Mouse (Mus musculus): ENCODE measurements around the gene Ciao1. TPM values are rescaled to one million over a fixed set of nuclear protein-coding genes. Genes with fewer than 3 reads are reported as not detected.
A peak's percentile ranks its signal among the peaks of the same experiment; 100 is the strongest.
"Not testable (repeated sequence)": the region's sequence is repeated elsewhere in the genome, so short reads cannot be mapped to it uniquely, and the experiment has no call there.

Ciao1 gene
- polyA plus RNA-seq, 1 experiment from 2014 or later, result 67.9 TPM

DNA sequence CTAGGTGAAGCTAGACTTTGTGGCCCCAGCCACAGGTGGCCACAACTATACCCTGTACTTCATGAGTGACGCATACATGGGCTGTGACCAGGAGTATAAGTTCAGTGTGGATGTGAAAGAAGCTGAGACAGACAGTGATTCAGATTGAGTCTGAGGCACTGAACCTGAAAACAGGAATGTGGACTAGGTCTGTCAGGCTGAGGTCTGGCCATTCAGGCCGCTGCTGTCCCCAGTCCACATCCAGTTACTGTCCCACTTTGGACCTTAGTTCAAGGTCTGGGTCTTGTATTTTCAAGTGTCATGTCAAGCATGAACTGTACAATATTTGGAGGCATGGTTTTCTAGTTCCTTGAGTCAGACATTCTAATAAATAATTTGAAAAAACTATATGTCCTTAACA lies 7.6 kb downstream of the Ciao1 start:
- ATAC-seq (ENCODE audit: borderline replicate concordance, extremely low read depth, low FRiP score, low TSS enrichment), result no peak
- whole genome bisulfite sequencing, result 96% methylated on average over 2 of the region's 2 CpGs
- Histone ChIP-seq H3K4me2 (no peak overlapping the region), H3K9me3 (no peaks in the 10 kb centered on the region), H3K4me3 (no peak overlapping the region), H3K4me1 (no peaks in the 10 kb centered on the region), H3K9ac (no peak overlapping the region), H3K36me3 (peaks cover 88% of the 10 kb centered on the region), H3K27ac (no peak overlapping the region), H3K27me3 (no peaks in the 10 kb centered on the region)

DNA sequence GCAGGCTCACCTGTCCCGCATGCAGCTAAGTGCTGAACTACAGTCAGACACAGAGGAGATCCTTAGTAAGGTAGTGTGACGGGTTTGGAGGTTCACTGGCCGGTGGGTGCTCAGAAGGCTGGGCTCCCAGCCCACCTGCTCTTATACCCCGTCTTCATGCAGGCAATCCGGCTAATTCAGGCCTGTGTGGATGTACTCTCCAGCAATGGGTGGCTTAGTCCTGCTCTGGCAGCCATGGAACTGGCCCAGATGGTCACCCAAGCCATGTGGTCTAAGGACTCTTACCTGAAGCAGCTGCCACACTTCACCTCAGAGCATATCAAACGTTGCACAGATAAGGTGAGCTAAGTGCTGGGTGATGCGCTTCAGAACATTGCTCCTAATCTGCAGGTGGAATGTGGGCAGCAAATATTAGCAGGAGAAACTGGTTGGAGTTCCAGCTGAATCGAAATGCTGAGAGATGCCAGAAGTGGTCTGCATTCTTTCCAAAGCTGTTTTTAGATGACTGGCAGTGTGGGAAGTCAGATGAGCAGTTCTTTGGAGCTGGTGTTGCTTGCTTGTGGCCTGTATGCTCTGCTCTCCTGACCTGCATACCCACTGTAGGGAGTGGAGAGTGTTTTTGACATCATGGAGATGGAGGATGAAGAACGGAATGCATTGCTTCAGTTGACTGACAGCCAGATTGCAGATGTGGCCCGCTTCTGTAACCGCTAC lies 9.6 kb downstream of the Ciao1 start:
- no peaks in the 10 kb centered on the region for H3K9me3 ChIP-seq
- no peak overlapping the region for H3K27ac ChIP-seq
- 85% methylated on average over 11 of the region's 11 CpGs for WGBS
- ATAC-seq (ENCODE audit: borderline replicate concordance, extremely low read depth, low FRiP score, low TSS enrichment), result no peak
- peaks cover 90% of the 10 kb centered on the region for H3K36me3 ChIP-seq
- H3K9ac ChIP-seq, result no peak overlapping the region
- no peaks in the 10 kb centered on the region for H3K27me3 ChIP-seq
- H3K4me1 ChIP-seq, result no peaks in the 10 kb centered on the region
- no peak overlapping the region for H3K4me3 ChIP-seq
- no peak overlapping the region for H3K4me2 ChIP-seq

DNA sequence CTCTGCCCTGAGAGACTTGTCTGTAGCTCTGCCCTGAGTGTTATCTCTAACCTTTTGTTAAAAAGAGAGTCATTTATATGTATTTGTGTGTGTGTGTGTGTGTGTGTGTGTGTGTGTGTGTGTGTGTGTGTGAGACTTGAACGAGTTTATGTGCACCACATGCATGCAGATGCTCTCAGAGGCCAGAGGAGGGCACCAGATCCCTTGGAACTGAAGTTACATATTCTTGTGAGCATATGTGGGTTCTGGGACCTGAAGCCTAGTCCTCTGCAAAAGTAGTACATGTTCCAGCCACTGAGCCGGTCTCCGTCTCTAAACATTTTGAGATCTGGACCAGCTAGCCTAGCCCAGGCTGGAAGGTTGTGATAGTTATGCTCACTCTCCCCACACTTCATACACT lies 22.4 kb downstream of the Ciao1 start:
- no peak for ATAC-seq (ENCODE audit: borderline replicate concordance, extremely low read depth, low FRiP score, low TSS enrichment)
- Histone ChIP-seq H3K4me1 (no peaks in the 10 kb centered on the region), H3K36me3 (peaks cover 95% of the 10 kb centered on the region), H3K4me2 (no peak overlapping the region), H3K4me3 (no peak overlapping the region), H3K9ac (no peak overlapping the region), H3K27me3 (no peaks in the 10 kb centered on the region), H3K27ac (no peak overlapping the region), H3K9me3 (no peaks in the 10 kb centered on the region)
- WGBS, result 96% methylated on average over 3 of the region's 3 CpGs

DNA sequence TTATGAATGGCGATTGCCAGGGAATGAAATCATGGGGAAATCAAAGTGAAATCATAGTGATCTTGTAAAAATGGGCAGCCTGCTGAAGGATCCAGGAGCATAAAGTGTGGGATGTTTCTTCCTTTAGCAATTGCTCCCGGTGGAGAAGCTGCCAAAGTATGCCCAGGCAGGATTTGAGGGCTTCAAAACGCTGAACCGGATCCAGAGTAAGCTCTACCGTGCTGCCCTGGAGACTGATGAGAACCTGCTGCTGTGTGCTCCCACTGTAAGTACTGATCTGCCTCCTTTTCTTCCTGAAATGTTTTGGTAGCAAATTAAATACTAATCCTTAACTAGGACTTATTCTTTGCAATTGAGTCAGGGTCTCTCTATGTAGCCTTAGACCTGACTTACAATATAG lies 29.9 kb downstream of the Ciao1 start:
- Histone ChIP-seq H3K4me2 (no peak overlapping the region), H3K27me3 (no peaks in the 10 kb centered on the region)
- WGBS, result 94% methylated on average over 5 of the region's 5 CpGs

DNA sequence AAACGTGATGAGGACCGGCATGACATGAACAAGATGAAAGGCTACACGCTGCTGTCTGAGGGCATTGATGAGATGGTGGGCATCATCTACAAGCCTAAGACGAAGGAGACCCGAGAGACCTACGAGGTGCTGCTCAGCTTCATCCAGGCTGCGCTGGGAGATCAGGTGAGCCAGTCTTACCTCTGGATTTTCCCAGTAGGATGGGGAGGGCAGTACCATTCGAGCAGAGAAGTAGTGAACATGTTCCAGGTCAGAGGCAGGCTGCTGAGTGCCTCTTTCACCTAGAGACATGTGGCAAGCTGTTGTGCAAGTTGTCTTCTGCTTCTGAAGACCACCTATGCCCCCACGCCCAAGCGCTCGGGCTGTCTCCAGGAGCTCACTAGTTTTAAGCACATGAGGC lies 36.9 kb downstream of the Ciao1 start:
- 92% methylated on average over 11 of the region's 11 CpGs for WGBS
- Histone ChIP-seq H3K9me3 (no peaks in the 10 kb centered on the region), H3K36me3 (peaks cover 57% of the 10 kb centered on the region), H3K4me1 (peaks cover 11% of the 10 kb centered on the region), H3K4me3 (no peak overlapping the region), H3K4me2 (no peak overlapping the region), H3K27me3 (no peaks in the 10 kb centered on the region), H3K9ac (no peak overlapping the region), H3K27ac (no peak overlapping the region)
- no peak for ATAC-seq (ENCODE audit: borderline replicate concordance, extremely low read depth, low FRiP score, low TSS enrichment)

More for the DNA sequence above, 29.9 kb downstream of the Ciao1 start:
- Histone ChIP-seq H3K27ac (no peak overlapping the region), H3K36me3 (peaks cover 96% of the 10 kb centered on the region), H3K9me3 (no peaks in the 10 kb centered on the region), H3K9ac (no peak overlapping the region), H3K4me1 (no peaks in the 10 kb centered on the region), H3K4me3 (no peak overlapping the region)
- ATAC-seq (ENCODE audit: borderline replicate concordance, extremely low read depth, low FRiP score, low TSS enrichment), result no peak

DNA sequence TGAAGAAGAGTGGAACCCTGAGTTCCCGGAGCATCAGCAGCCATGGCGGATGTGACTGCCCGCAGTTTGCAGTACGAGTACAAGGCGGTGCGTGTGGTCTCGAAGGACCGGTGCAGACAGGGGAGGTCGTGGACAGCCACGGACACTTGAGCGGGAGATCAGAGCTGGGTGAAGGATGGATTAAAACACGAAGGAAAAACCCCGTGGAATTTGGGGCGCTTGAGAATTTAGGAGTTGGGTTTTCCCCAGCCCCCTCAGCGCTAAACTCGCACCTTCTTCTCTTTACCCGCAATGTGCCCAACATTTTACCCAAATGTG lies 39.2 kb downstream of the Ciao1 start:
- Histone ChIP-seq H3K27me3 (no peaks in the 10 kb centered on the region), H3K4me3 (peak overlapping the region; percentile 60), H3K9me3 (no peaks in the 10 kb centered on the region), H3K36me3 (peaks cover 34% of the 10 kb centered on the region), H3K4me1 (peaks cover 11% of the 10 kb centered on the region), H3K27ac (peak overlapping the region; percentile 17; the same call in 1 of the 2 replicates), H3K9ac (peak overlapping the region; percentile 58), H3K4me2 (peak overlapping the region; percentile 80)
- WGBS, result 0% methylated on average over 17 of the region's 17 CpGs
- no peak; the same call in 1 of the 2 replicates for ATAC-seq (ENCODE audit: borderline replicate concordance, extremely low read depth, low FRiP score, low TSS enrichment)

DNA sequence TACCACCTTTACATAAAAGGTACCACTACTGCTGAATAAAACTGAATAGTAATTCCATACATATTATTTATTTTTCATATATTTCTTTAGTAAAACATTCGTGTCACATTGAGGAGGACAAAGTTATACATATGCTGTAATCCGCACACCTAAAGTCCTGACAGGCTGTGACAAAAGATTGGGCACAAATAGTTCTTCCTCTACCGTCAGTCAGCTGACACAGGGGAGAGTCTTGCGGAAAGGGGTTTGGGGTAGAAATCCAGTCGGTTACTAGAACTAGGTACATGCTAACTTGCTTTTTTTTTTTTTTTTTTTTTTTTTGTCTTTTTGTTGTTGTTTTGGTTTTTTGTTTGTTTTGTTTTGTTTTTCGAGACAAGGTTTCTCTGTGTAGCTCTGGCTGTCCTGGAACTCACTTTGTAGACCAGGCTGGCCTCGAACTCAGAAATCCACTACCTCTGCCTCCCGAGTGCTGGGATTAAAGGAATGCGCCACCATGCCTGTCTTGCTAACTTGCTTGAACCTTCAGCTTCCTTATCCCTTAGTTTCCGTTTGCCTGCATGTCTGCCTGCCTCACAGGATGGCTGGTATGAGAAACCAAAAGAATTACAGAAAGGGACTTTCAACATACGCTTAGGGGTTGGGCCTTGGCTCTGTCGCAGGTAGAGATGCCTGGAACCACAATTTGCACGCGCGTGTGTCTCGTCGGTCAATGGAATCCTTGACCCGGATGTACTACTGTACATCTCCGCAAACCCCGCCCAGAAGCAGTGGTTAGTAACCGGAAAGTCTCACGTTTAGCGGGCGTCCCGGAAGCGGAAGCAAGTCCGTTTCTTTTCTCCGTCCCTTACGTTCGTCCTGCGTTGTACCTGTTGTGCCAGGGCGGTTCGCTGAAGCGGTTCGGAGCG lies 39.8 kb downstream of the Ciao1 start, which contains the start of the genes 1810024B03Rik and Snrnp200:
Gene 1810024B03Rik (minus strand): TSS at position 734 of the 905 bp plus-strand sequence.
Gene Snrnp200 (plus strand): TSS at position 840 of the 905 bp plus-strand sequence.
- 9% methylated on average over 36 of the region's 36 CpGs for WGBS
- Histone ChIP-seq H3K36me3 (peaks cover 29% of the 10 kb centered on the region), H3K27ac (peak within 1 kb of the TSS; percentile 75), H3K27me3 (no peaks in the 10 kb centered on the region), H3K4me2 (peak within 1 kb of the TSS; percentile 80), H3K4me1 (peaks cover 11% of the 10 kb centered on the region), H3K9ac (peak within 1 kb of the TSS; percentile 58), H3K9me3 (no peaks in the 10 kb centered on the region), H3K4me3 (peak within 1 kb of the TSS; percentile 60)
- peak; percentile 98 for ATAC-seq (ENCODE audit: borderline replicate concordance, extremely low read depth, low FRiP score, low TSS enrichment)

DNA sequence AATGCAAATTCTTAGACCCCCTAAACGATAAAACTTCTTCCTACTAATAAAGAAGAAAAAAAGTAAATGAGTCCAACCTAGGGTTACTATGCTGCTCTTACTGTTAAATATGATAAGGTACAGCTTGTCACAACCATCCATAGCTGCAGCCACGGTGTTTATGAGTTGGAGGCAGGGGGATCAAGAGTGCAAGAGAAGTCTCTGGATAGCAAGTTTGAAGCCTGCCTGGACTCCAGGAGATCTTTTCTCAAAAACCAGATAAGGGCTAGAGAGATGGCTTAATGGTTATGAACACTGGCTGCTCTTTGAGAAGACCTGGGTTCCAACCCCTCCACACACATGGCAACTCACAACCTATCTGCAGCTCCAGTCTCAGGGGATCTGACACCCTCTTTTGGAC lies 40.7 kb downstream of the Ciao1 start:
- WGBS, result 85% methylated on average over 2 of the region's 2 CpGs
- Histone ChIP-seq H3K27me3 (no peaks in the 10 kb centered on the region), H3K36me3 (peaks cover 25% of the 10 kb centered on the region), H3K4me1 (peaks cover 11% of the 10 kb centered on the region), H3K9ac (no peak overlapping the region), H3K9me3 (no peaks in the 10 kb centered on the region), H3K4me2 (no peak overlapping the region; the same call in 1 of the 2 replicates), H3K27ac (no peak overlapping the region), H3K4me3 (no peak overlapping the region)
- no peak for ATAC-seq (ENCODE audit: borderline replicate concordance, extremely low read depth, low FRiP score, low TSS enrichment)

DNA sequence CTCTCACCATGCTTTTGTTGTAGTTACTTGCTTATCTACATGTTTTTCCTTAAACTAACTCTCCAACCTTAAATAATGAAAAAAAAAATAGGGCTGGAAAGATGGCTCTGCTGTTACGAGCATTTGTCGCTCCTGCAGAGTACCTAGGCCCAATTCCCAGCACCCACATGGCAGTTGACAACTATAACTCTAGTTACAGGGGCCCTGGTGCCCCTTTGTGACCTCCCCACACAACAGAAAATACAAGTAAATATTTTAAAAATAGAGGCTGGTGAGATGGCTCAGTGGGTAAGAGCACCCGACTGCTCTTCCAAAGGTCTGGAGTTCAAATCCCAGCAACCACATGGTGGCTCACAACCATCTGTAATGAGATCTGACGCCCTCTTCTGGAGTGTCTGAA lies 41.7 kb downstream of the Ciao1 start:
- H3K36me3 ChIP-seq, result peaks cover 17% of the 10 kb centered on the region
- not testable (repeated sequence) for H3K4me3 ChIP-seq; ATAC-seq (ENCODE audit: borderline replicate concordance, extremely low read depth, low FRiP score, low TSS enrichment); H3K27ac ChIP-seq; H3K4me2 ChIP-seq; H3K9me3 ChIP-seq; H3K9ac ChIP-seq; H3K27me3 ChIP-seq
- peaks cover 11% of the 10 kb centered on the region for H3K4me1 ChIP-seq
- WGBS, result 85% methylated on average over 4 of the region's 4 CpGs

DNA sequence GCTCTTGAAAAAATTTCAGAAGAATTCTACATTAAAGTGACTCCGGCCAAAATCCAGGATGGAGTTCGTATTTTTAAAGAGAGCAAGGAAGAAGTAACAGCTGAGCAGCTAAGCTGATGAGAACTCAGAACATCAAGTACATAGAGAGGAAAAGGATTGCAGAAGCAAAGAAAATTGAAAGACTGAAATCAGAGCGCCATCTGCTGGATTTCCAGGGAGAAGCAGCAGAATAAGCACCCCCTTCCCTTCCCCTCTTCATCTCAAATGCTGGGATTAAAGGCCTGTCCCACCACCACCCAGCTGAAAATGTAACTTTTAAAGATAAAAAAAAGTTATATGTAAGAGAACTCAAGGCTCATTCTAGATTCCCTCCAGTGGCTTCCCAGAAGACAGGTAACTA lies 42.7 kb downstream of the Ciao1 start:
- Histone ChIP-seq H3K27me3 (no peaks in the 10 kb centered on the region), H3K9ac (no peak overlapping the region), H3K4me1 (peaks cover 11% of the 10 kb centered on the region), H3K4me2 (no peak overlapping the region), H3K36me3 (peaks cover 9% of the 10 kb centered on the region; the same call in 1 of the 2 replicates), H3K4me3 (no peak overlapping the region), H3K9me3 (no peaks in the 10 kb centered on the region), H3K27ac (no peak overlapping the region)
- WGBS, result 25% methylated on average over 3 of the region's 3 CpGs
- no peak for ATAC-seq (ENCODE audit: borderline replicate concordance, extremely low read depth, low FRiP score, low TSS enrichment)
